Mouse (Mus musculus) myocyte (in vitro differentiated cells): ENCODE results near the gene Nlgn2. TPM values are rescaled to one million over a fixed set of nuclear protein-coding genes. Genes with fewer than 3 reads are reported as not detected.

ENCODE experiments used
- H3K27me3 ChIP-seq: one replicate; pipeline ENCODE4 v1.6.1; 2011; ENCODE audit not compliant: control insufficient read depth, insufficient read depth, insufficient read length
- H3K36me3 ChIP-seq: one replicate; pipeline ENCODE4 v1.6.1; 2011; ENCODE audit not compliant: control insufficient read depth, insufficient read depth
- H3K4me2 ChIP-seq: one replicate; pipeline ENCODE4 v1.6.1; 2011; ENCODE audit warnings: low read depth, control low read depth
- H3K4me3 ChIP-seq: one replicate; pipeline ENCODE4 v1.5.1; 2011; ENCODE audit warnings: mild to moderate bottlenecking, control low read depth, moderate library complexity
- H3K79me2 ChIP-seq: one replicate; pipeline ENCODE4 v1.6.1; 2011; ENCODE audit not compliant: control insufficient read depth, insufficient read depth
- H3ac ChIP-seq: one replicate; pipeline ENCODE4 v1.6.1; 2011; ENCODE audit not compliant: control insufficient read depth, insufficient read length
- CEBPB ChIP-seq: IDR thresholded peaks from 2 replicates; pipeline ENCODE4 v1.6.1; 2011; ENCODE audit warnings: mild to moderate bottlenecking, moderate library complexity; ENCODE audit not compliant: poor library complexity, insufficient read depth, severe bottlenecking
- E2F4 ChIP-seq: IDR thresholded peaks from one replicate; pipeline ENCODE4 v1.6.1; 2011; ENCODE audit warnings: mild to moderate bottlenecking, control low read depth, moderate library complexity; ENCODE audit not compliant: insufficient read depth
- MAX ChIP-seq: IDR thresholded peaks from one replicate; pipeline ENCODE4 v1.6.1; 2011; ENCODE audit warnings: low read depth, mild to moderate bottlenecking, control low read depth
- MYOD1 ChIP-seq, 3 experiments: IDR thresholded peaks; one replicate each; pipeline ENCODE4 v1.6.1; 2011; ENCODE audit warnings: control low read depth in 2 of 3, low read depth in 2 of 3, mild to moderate bottlenecking in 2 of 3, moderate library complexity in 1 of 3; ENCODE audit not compliant: insufficient read length in 2 of 3, control insufficient read depth in 1 of 3
- MYOG ChIP-seq, 3 experiments: IDR thresholded peaks; one replicate each; pipeline ENCODE4 v1.6.1; 2011; ENCODE audit warnings: control low read depth in 2 of 3, low read depth in 2 of 3, mild to moderate bottlenecking in 2 of 3; ENCODE audit not compliant: insufficient read length in 2 of 3, control insufficient read depth in 1 of 3, insufficient read depth in 1 of 3
- POLR2A ChIP-seq: IDR thresholded peaks from one replicate; pipeline ENCODE4 v1.6.1; 2011; ENCODE audit warnings: low read depth, mild to moderate bottlenecking, control low read depth, moderate library complexity; ENCODE audit not compliant: insufficient read length
- POLR2AphosphoS2 ChIP-seq: IDR thresholded peaks from one replicate; pipeline ENCODE4 v1.6.1; 2011; ENCODE audit warnings: low read depth, control low read depth; ENCODE audit not compliant: insufficient read length
- REST ChIP-seq: IDR thresholded peaks from one replicate; pipeline ENCODE4 v1.6.1; 2011; ENCODE audit warnings: mild to moderate bottlenecking, control low read depth, moderate library complexity; ENCODE audit not compliant: insufficient read depth, insufficient read length
- TCF12 ChIP-seq: IDR thresholded peaks from one replicate; pipeline ENCODE4 v1.6.1; 2011; ENCODE audit warnings: mild to moderate bottlenecking, control low read depth; ENCODE audit not compliant: poor library complexity, insufficient read depth, severe bottlenecking
- TCF3 ChIP-seq: IDR thresholded peaks from one replicate; pipeline ENCODE4 v1.6.1; 2011; ENCODE audit warnings: low read depth, control low read depth; ENCODE audit not compliant: insufficient read length
- USF1 ChIP-seq: IDR thresholded peaks from one replicate; pipeline ENCODE4 v1.6.1; 2011; ENCODE audit warnings: low read depth, mild to moderate bottlenecking, control low read depth, moderate library complexity
- polyA plus RNA-seq: library from polyadenylated mRNA; unstranded; fragments of >200 nt; fragmentation: generic; extraction: Trizol; gene quantifications from one replicate; pipeline ENCODE4 v1.2.1, GENCODE M21; 2012; ENCODE audit warnings: missing spikeins

Nlgn2 gene
- polyA plus RNA-seq, 1 experiment: 12.8 TPM

- peak overlapping the region; percentile 91 for H3K4me2 ChIP-seq
- peak overlapping the region; percentile 94 for H3K4me3 ChIP-seq
- TF ChIP-seq MYOD1 (IDR thresholded peaks at IDR 0.05; ENCODE audit: control insufficient read depth in 1 of 3, insufficient read length in 2 of 3, low read depth in 2 of 3) (no peak), POLR2AphosphoS2 (peak; percentile 13)
- H3ac ChIP-seq: peak overlapping the region; percentile 66
- H3K79me2 ChIP-seq: peaks cover 28% of the 10 kb centered on the region
- no peaks in the 10 kb centered on the region for H3K27me3 ChIP-seq
- no peaks in the 10 kb centered on the region for H3K36me3 ChIP-seq
Observed at GRCm38 (mm10) chr11:69878952-69879351, 41.4 kb upstream of the Nlgn2 start.

GRCm38 (mm10) chr11:69878399-69878798 lies 40.8 kb upstream of the Nlgn2 start:
- no peaks in the 10 kb centered on the region for H3K27me3 ChIP-seq
- H3K4me3 ChIP-seq: peak overlapping the region; percentile 94
- no peaks in the 10 kb centered on the region for H3K36me3 ChIP-seq
- peak overlapping the region; percentile 66 for H3ac ChIP-seq
- H3K79me2 ChIP-seq: peaks cover 28% of the 10 kb centered on the region
- peak overlapping the region; percentile 91 for H3K4me2 ChIP-seq
- TF ChIP-seq TCF12 (no peak), POLR2A (no peak), TCF3 (no peak), MAX (no peak), USF1 (no peak), CEBPB (no peak), REST (no peak)

- Histone ChIP-seq H3K27me3 (no peaks in the 10 kb centered on the region), H3K79me2 (peaks cover 28% of the 10 kb centered on the region), H3K4me2 (peak within 1 kb of the TSS; percentile 91), H3ac (peak within 1 kb of the TSS; percentile 66), H3K36me3 (no peaks in the 10 kb centered on the region), H3K4me3 (peak within 1 kb of the TSS; percentile 94)
- TF ChIP-seq REST: no peak
- TF ChIP-seq USF1: no peak
Observed at GRCm38 (mm10) chr11:69877878-69878277, 40.3 kb upstream of the Nlgn2 start, which contains the start of gene Tmem95. Gene Tmem95 (minus strand): TSS chr11:69878018.

- peak overlapping the region; percentile 94 for H3K4me3 ChIP-seq
- peaks cover 28% of the 10 kb centered on the region for H3K79me2 ChIP-seq
- H3K36me3 ChIP-seq: no peaks in the 10 kb centered on the region
- TF ChIP-seq MYOG (IDR thresholded peaks at IDR 0.05; ENCODE audit: control insufficient read depth in 1 of 3, insufficient read depth in 1 of 3, insufficient read length in 2 of 3, low read depth in 2 of 3): peak in 1 of 3 experiments; percentile 18
- peak; percentile 95 for TF ChIP-seq POLR2AphosphoS2
- TF ChIP-seq TCF3: no peak
- peak; percentile 35 for TF ChIP-seq POLR2A
- H3K4me2 ChIP-seq: peak overlapping the region; percentile 91
- no peak overlapping the region for H3ac ChIP-seq
- H3K27me3 ChIP-seq: no peaks in the 10 kb centered on the region
Observed at GRCm38 (mm10) chr11:69876867-69877266, 39.3 kb upstream of the Nlgn2 start.

DNA sequence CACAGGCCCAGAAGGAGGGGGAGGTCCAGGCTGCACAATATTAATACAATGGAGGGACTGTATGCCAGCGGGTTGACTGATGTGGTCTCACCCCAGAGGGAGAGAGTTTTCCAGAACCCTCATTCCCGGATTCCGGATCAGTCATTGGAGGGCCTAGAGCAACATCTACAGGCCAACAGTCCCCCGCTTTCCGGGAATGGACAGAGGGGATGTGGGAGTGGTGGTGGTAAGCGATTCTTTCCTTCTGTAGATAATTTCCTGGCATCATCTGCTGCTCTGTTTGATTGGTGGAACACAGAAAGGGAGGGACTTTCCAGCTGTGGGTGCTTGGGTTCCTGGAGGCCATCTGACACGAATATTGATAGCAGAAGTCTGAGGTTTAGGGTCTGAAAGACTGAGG lies 38.6 kb upstream of the Nlgn2 start:
- Histone ChIP-seq H3ac (no peak overlapping the region), H3K79me2 (peaks cover 28% of the 10 kb centered on the region), H3K27me3 (no peaks in the 10 kb centered on the region), H3K4me3 (no peak overlapping the region), H3K4me2 (no peak overlapping the region), H3K36me3 (no peaks in the 10 kb centered on the region)
- no peak for TF ChIP-seq MYOD1 (IDR thresholded peaks at IDR 0.05; ENCODE audit: control insufficient read depth in 1 of 3, insufficient read length in 2 of 3, low read depth in 2 of 3)
- no peak for TF ChIP-seq USF1
- TF ChIP-seq POLR2AphosphoS2: peak; percentile 21

DNA sequence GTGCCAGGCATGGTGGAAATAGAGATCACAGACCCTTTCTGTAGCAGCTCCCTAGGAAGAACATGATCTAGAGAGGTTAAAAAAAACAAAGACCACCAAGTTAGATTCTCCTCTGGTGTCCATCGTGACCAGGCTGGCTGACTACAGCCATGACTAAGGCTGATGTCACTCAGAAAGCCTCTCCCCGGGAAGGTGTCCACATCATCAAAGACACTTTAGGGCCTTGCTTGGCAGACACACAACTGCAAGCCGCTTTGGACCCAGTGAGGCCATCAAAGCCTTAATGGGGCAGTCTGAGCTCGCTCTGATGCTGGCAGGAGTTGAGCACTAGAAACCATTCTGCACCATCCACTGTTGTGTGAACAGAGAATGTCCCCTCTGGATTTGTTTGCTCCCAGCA lies 34.9 kb upstream of the Nlgn2 start:
- no peak overlapping the region for H3K4me2 ChIP-seq
- TF ChIP-seq MYOG (IDR thresholded peaks at IDR 0.05; ENCODE audit: control insufficient read depth in 1 of 3, insufficient read depth in 1 of 3, insufficient read length in 2 of 3, low read depth in 2 of 3) (no peak), TCF3 (no peak), CEBPB (no peak), TCF12 (no peak), POLR2A (no peak), USF1 (no peak)

GRCm38 (mm10) chr11:69871822-69872221 lies 34.2 kb upstream of the Nlgn2 start:
- Histone ChIP-seq H3ac (no peak overlapping the region), H3K27me3 (peaks cover 8% of the 10 kb centered on the region)
- TF ChIP-seq E2F4 (no peak), USF1 (no peak), CEBPB (no peak), MYOD1 (IDR thresholded peaks at IDR 0.05; ENCODE audit: control insufficient read depth in 1 of 3, insufficient read length in 2 of 3, low read depth in 2 of 3) (no peak), REST (no peak), POLR2AphosphoS2 (no peak), POLR2A (no peak)

More for the DNA sequence above, 34.9 kb upstream of the Nlgn2 start:
- Histone ChIP-seq H3K27me3 (peaks cover 2% of the 10 kb centered on the region), H3K36me3 (no peaks in the 10 kb centered on the region), H3K4me3 (no peak overlapping the region), H3K79me2 (no peaks in the 10 kb centered on the region), H3ac (no peak overlapping the region)

More at GRCm38 (mm10) chr11:69871822-69872221, 34.2 kb upstream of the Nlgn2 start:
- H3K79me2 ChIP-seq: no peaks in the 10 kb centered on the region
- H3K4me2 ChIP-seq: no peak overlapping the region
- no peak overlapping the region for H3K4me3 ChIP-seq
- H3K36me3 ChIP-seq: no peaks in the 10 kb centered on the region
